Comparison of ENCODE assay signal across 12 mouse cellular contexts in genomic region chr10:117474351-117475085, GRCm38 (mm10).
"Had no signal": no experiment of that assay in that cellular context is flagged by ENCODE, and none has a peak within 500 bp of the region (broad histone marks: within the 10 kb centered on the region; RNA-seq: fewer than 3 reads in every experiment).

No protein-coding gene starts in this region.

- DNase-seq: retina, postnatal 1 day; right cerebral cortex, adult 18-20 months; right cerebral cortex, postnatal 14 days; right cerebral cortex, postnatal 25 days; right cerebral cortex, postnatal 4 days; spleen, adult 18-20 months; thymus, adult 18-20 months; thymus, adult 2 months; thymus, postnatal 14 days; thymus, postnatal 25 days; thymus, postnatal 36 days; thymus, postnatal 4 days had no signal
